Mouse (Mus musculus): Measurements from ENCODE around the gene Gm45140. TPM values are rescaled to one million over a fixed set of nuclear protein-coding genes. Genes with fewer than 3 reads are reported as not detected.
"Not testable (repeated sequence)": the region's sequence is repeated elsewhere in the genome, so short reads cannot be mapped to it uniquely, and the experiment has no call there.

Gm45140 gene
- polyA plus RNA-seq, 1 experiment from 2014 or later = 2.8 TPM

DNA sequence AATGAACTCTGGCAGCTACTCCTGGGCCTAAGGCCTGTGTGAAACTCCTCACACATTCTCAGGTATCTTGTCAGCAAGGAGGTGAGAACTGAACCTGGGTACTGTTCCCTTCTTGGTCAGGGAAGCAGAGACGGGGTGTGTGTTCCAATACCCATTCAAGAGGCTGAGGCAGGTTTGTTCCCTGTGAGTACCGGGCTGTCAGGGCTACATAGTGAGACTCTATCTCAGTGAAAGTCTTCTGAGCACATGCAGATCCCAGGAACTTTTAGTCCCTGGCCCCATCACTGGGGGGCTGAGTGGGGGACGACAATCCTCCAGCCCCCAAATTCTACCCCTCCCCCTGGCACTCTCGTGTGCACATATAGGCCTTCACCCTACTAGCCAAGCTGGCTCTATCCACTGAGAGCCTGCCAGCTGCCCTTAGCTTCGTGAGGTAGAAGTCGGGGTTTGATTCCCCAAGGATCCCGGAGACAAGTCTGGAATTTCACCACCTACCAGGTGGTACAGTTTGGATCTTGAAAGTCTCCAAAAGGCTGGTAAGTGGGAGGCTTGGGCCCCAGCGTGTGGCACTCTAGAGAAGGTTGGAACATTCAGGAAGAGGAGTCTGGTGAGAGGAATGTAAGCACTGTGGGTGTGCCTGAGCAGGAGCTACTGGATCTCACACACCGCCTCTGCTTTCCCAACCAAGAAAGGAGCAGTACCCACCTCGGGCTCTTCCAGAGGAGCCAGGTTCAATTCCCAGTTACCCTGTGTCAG is 54.9 kb downstream of the Gm45140 start:
- no peaks in the 10 kb centered on the region for H3K27me3 ChIP-seq
- H3K9ac ChIP-seq (replicated peaks) = no peak overlapping the region
- whole genome bisulfite sequencing = 86% methylated on average over 10 of the region's 10 CpGs
- no peak overlapping the region for H3K4me2 ChIP-seq (replicated peaks)
- no peak for ATAC-seq (ENCODE audit: low FRiP score, low read depth)
- no peaks in the 10 kb centered on the region for H3K4me1 ChIP-seq
- H3K4me3 ChIP-seq = no peak overlapping the region
- no peak overlapping the region for H3K27ac ChIP-seq (replicated peaks)
- H3K36me3 ChIP-seq = no peaks in the 10 kb centered on the region
- H3K9me3 ChIP-seq = no peaks in the 10 kb centered on the region

DNA sequence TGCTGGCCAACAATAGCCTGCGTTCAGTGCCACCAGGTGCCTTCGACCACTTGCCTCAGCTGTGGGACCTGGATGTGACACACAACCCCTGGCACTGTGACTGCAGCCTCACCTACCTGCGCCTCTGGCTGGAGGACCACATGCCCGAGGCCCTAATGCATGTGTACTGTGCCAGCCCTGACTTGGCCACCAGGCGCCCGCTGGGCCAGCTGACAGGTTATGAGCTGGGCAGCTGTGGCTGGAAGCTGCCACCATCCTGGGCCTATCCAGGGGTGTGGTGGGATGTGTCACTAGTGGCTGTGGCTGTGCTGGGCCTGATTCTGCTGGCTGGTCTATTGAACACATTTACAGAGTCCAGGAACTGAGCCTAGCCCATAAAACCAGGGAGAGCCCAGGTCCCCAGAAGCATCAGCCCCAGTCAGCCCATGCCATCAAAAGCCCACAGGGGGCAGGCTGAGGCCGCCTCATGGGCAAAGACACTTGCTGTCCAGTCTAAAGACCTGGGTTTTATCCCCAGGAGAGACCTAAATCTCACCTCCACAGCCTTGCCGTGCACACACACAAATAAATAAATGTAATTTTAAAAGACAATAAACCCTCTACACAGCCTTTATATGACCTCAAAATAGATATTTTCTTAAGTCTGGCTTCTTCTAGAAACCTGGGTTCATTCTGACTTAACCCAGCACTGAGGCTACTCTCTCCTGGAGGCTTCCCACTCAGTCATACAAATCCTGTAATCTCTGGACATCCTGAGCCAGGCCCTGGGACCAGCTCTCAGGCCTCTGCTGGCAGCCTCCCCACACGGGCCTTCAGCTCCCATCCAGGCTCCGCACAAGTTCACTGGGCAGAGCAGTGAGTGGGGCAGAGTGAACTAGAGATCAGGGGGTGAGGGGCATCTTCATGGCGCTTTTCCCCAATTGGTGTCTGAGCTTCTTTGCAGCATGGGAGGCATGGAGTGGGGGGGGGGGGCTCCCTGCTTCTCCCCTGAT is 56.1 kb downstream of the Gm45140 start:
- no peaks in the 10 kb centered on the region for H3K36me3 ChIP-seq
- H3K4me3 ChIP-seq = no peak overlapping the region
- no peaks in the 10 kb centered on the region for H3K9me3 ChIP-seq
- no peaks in the 10 kb centered on the region for H3K27me3 ChIP-seq
- H3K27ac ChIP-seq (replicated peaks) = no peak overlapping the region
- WGBS = 81% methylated on average over 11 of the region's 11 CpGs
- no peak overlapping the region for H3K9ac ChIP-seq (replicated peaks)
- no peak for ATAC-seq (ENCODE audit: low FRiP score, low read depth)
- no peak overlapping the region for H3K4me2 ChIP-seq (replicated peaks)
- H3K4me1 ChIP-seq = no peaks in the 10 kb centered on the region

DNA sequence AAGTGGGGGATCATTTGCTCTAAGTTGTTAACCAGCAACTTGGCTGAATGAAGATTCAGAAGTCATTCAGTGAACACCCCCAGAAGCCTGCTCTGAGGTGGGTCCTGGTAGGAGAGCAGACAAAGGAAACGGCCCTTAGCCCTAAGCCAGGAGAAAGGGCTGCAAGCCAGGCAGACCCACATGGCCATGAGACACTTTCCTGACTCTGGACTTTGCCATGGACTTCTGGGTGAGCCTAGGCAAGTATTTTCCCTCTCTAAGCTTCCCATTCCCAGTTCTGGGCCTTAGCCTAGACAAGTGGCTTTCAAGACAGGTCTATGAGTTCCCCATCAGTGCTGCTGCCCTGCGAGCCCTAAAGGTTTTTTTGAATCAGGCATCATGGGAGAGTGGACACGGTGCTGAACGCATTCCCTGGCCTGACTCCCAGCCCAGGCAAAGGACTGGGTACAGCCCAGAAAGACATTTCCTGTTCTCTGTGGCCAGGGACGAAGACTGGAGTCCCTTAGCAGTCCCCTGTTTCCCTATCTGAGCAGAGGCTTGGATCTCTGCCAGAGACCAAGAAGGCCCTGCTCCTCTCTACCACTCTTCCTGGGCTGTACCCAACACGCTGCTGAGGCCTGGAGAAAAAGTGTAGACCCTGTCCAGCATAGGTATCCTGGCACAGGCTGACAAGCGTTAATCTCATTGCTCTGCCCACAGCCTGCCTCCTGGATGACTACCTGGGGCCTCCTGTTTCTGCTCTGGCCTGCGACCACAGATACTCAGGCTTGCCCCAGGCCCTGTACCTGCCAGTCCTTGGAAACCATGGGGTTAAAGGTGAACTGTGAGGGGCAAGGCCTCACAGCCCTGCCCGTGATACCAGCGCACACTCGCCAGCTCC is 57.1 kb downstream of the Gm45140 start:
- no peaks in the 10 kb centered on the region for H3K27me3 ChIP-seq
- no peaks in the 10 kb centered on the region for H3K4me1 ChIP-seq
- no peak overlapping the region for H3K9ac ChIP-seq (replicated peaks)
- no peaks in the 10 kb centered on the region for H3K36me3 ChIP-seq
- H3K4me2 ChIP-seq (replicated peaks) = no peak overlapping the region
- ATAC-seq (ENCODE audit: low FRiP score, low read depth) = no peak
- H3K4me3 ChIP-seq = no peak overlapping the region
- H3K9me3 ChIP-seq = no peaks in the 10 kb centered on the region
- 79% methylated on average over 11 of the region's 11 CpGs for whole genome bisulfite sequencing
- H3K27ac ChIP-seq (replicated peaks) = no peak overlapping the region

DNA sequence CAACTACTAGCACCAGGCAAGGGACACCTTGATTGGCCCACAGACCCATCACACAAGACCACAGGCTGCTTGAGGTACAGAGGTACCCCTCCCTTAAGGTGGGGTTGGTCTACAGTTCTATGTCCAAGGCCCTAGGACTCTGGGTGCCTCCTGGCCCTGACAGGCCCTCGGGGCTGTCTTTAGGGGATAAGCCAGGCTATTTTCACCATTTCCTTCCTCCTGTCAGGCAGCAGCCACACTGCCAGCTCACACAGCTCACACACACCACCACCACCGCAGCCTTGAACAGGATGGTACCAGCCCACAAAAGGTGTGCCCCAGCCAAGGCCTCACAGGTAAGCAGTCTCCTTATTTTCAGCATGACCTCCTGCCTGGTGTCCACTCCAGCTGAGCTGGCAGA is 57.8 kb downstream of the Gm45140 start, which contains the start of gene Gp9:
TSS of gene Gp9 (plus strand) at position 231 of the 400 bp plus-strand sequence.
- no peak within 1 kb of the TSS for H3K4me2 ChIP-seq (replicated peaks)
- no peak within 1 kb of the TSS for H3K9ac ChIP-seq (replicated peaks)
- H3K27ac ChIP-seq (replicated peaks) = no peak within 1 kb of the TSS
- no peak within 1 kb of the TSS for H3K4me3 ChIP-seq
- H3K4me1 ChIP-seq = no peaks in the 10 kb centered on the region
- no peaks in the 10 kb centered on the region for H3K9me3 ChIP-seq
- no peak for ATAC-seq (ENCODE audit: low FRiP score, low read depth)
- WGBS = 92% methylated on average over 2 of the region's 2 CpGs
- H3K27me3 ChIP-seq = no peaks in the 10 kb centered on the region
- no peaks in the 10 kb centered on the region for H3K36me3 ChIP-seq

DNA sequence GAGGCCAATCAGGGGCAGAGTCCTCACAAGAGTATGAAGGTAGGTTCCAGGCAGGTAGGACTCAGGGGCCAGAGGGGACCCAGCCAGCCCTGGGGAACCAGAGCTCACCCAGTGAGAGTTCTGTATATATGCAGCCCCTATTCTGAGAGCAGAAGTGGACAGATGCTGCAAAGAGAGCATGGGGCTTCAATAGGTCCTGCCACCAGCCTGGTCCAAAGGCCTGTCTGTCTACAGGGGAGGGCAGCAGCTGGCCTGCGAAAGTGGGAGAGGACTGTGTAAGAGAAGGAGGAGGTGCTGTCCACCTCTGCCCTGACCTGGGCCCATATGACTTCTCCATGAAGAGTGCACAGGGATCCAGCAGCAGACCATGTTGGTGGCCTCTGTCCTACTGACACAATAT is 58.9 kb downstream of the Gm45140 start:
- H3K9me3 ChIP-seq = no peaks in the 10 kb centered on the region
- no peak overlapping the region for H3K27ac ChIP-seq (replicated peaks)
- no peak overlapping the region for H3K9ac ChIP-seq (replicated peaks)
- no peak for ATAC-seq (ENCODE audit: low FRiP score, low read depth)
- no peak overlapping the region for H3K4me2 ChIP-seq (replicated peaks)
- H3K27me3 ChIP-seq = no peaks in the 10 kb centered on the region
- no peaks in the 10 kb centered on the region for H3K36me3 ChIP-seq
- WGBS = 83% methylated on average over 1 of the region's 1 CpGs
- H3K4me1 ChIP-seq = no peaks in the 10 kb centered on the region
- H3K4me3 ChIP-seq = no peak overlapping the region

DNA sequence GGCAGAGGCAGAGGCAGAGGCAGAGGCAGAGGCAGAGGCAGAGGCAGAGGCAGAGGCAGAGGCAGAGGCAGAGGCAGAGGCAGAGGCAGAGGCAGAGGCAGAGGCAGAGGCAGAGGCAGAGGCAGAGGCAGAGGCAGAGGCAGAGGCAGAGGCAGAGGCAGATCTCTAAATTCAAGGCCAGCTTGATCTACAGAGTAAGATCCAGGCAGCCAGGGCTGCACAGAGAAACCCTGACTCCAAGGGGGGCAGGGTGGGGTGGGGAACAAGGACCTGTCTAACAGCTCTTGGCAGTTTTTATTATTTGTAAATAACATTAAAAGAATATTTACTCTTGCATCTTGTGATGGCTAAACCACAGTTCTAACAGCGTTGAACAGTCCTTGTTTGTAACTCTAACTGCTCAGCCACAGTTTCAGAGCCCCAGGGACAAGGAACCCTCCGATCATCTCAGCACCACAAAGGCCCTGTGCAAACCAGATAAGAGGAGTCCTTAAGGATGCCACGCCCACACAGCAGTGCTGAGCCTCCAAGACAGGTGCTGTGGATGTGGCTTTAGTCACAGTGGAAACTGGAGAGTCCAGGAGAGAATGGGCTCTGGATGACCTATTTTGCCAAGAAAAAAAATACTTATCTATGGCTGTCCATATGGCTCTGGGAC is 59.9 kb downstream of the Gm45140 start:
- Histone ChIP-seq H3K4me1 (no peaks in the 10 kb centered on the region), H3K9me3 (no peaks in the 10 kb centered on the region), H3K4me3 (no peak overlapping the region), H3K36me3 (no peaks in the 10 kb centered on the region), H3K9ac (replicated peaks) (no peak overlapping the region), H3K27ac (replicated peaks) (no peak overlapping the region), H3K27me3 (no peaks in the 10 kb centered on the region), H3K4me2 (replicated peaks) (no peak overlapping the region)
- 79% methylated on average over 3 of the region's 3 CpGs for WGBS
- no peak for ATAC-seq (ENCODE audit: low FRiP score, low read depth)

DNA sequence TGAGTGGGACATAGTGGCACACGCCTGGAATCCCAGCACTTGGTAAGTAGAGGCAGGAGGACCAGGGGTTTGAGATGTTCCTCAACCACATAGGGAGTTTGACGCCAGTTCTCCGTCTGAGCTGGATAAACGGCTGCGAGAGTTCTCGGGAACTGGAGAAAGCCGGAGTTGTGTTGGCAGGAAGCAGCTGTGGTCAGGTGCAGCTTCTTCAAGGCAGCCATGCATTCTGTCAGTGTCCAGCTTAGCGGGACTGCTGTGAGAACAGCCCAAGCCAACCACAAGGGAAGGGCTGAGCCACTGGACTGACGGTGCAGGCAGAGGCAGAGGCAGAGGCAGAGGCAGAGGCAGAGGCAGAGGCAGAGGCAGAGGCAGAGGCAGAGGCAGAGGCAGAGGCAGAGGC is 60.7 kb downstream of the Gm45140 start:
- no peak overlapping the region for H3K4me3 ChIP-seq
- no peak overlapping the region for H3K27ac ChIP-seq (replicated peaks)
- 88% methylated on average over 9 of the region's 9 CpGs for WGBS
- H3K9ac ChIP-seq (replicated peaks) = no peak overlapping the region
- H3K36me3 ChIP-seq = no peaks in the 10 kb centered on the region
- H3K9me3 ChIP-seq = no peaks in the 10 kb centered on the region
- H3K27me3 ChIP-seq = no peaks in the 10 kb centered on the region
- no peak overlapping the region for H3K4me2 ChIP-seq (replicated peaks)
- no peaks in the 10 kb centered on the region for H3K4me1 ChIP-seq
- no peak for ATAC-seq (ENCODE audit: low FRiP score, low read depth)

DNA sequence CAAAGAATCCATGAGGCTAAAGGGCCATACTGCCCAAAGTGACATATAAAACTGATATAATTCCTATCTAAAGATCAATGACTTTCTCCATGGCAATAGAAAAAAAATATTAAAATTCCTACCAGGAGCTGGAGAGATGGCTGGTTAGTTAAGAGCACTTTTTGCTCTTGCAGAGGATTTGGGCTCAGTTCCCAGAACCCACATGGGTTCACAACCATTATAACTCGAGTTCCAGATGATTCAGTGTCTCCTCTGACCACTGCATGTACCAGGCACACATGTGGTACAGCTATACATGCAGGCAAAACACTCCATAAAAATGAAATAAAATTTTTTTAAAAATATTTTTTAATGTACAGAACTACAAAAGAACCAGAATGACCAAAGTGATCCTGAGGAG is 61.1 kb downstream of the Gm45140 start:
- no peak for ATAC-seq (ENCODE audit: low FRiP score, low read depth)
- Histone ChIP-seq H3K4me2 (replicated peaks) (no peak overlapping the region), H3K27me3 (no peaks in the 10 kb centered on the region), H3K27ac (replicated peaks) (no peak overlapping the region), H3K9ac (replicated peaks) (no peak overlapping the region), H3K4me3 (no peak overlapping the region), H3K4me1 (no peaks in the 10 kb centered on the region), H3K36me3 (no peaks in the 10 kb centered on the region), H3K9me3 (no peaks in the 10 kb centered on the region)
- 67% methylated on average over 1 of the region's 1 CpGs for WGBS

DNA sequence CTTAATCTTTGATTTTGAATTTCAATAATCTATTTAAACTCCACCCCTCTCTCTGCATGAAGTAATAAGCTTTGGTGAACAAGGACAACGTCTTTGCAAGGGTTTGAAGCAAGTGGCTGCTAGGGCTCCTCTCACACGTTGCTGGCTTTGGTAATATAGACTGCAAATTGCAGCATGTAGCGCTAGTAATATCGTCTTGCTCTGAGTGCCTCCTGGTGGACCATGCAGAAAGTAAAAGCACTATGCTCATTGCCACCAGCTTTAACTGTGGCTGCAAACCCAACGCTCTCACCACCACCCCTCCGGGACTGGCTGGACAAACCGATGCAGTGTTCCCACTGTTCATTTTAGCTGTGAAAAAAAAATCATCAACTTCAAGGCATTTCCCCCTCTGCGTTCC is 65.0 kb downstream of the Gm45140 start:
- 63% methylated on average over 8 of the region's 8 CpGs for WGBS
- no peak for ATAC-seq (ENCODE audit: low FRiP score, low read depth)
- no peak overlapping the region for H3K9ac ChIP-seq (replicated peaks)
- H3K4me3 ChIP-seq = no peak overlapping the region
- H3K4me1 ChIP-seq = no peaks in the 10 kb centered on the region
- no peaks in the 10 kb centered on the region for H3K36me3 ChIP-seq
- no peak overlapping the region for H3K4me2 ChIP-seq (replicated peaks)
- H3K27ac ChIP-seq (replicated peaks) = no peak overlapping the region
- H3K27me3 ChIP-seq = no peaks in the 10 kb centered on the region
- peaks cover 6% of the 10 kb centered on the region; the same call in 1 of the 2 replicates for H3K9me3 ChIP-seq

DNA sequence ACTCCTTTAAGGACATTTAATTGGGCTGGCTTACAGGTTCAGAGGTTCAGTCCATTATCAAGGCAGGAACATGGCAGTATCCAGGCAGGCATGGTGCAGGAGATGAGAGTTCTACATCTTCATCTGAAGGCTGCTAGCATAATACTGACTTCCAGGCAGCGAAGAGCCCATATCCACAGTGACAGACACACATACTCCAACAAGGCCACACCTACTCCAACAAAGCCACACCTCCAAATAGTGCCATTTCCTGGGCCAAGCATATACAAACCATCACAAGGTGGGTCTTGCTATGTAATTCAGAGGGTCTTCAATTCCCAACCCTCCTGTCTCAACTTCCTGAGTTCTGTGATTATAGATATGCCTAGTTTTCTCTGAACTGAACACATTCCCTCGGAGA is 71.3 kb downstream of the Gm45140 start:
- H3K9ac ChIP-seq (replicated peaks); H3K27me3 ChIP-seq; ATAC-seq (ENCODE audit: low FRiP score, low read depth); H3K36me3 ChIP-seq; H3K4me1 ChIP-seq; H3K9me3 ChIP-seq; H3K4me2 ChIP-seq (replicated peaks); H3K27ac ChIP-seq (replicated peaks); H3K4me3 ChIP-seq: not testable (repeated sequence)
- WGBS = 88% methylated on average over 2 of the region's 2 CpGs

Measured in midbrain, embryonic 12.5 days (tissue).